Mouse (Mus musculus) left cerebral cortex, postnatal 25 days (tissue): ENCODE results near the gene Whamm. TPM values are rescaled to one million over a fixed set of nuclear protein-coding genes. Genes with fewer than 3 reads are reported as not detected.
A peak's percentile ranks its signal among the peaks of the same experiment; 100 is the strongest.

Source experiments
- DNase-seq, 2 experiments: peaks; one replicate each; pipeline ENCODE4 v3.0.0; 2022; ENCODE audit warnings: low spot score in 2 of 2, mixed read lengths in 1 of 2
- intact Hi-C: fragments of 180-260 bp; cut with DNase I; formaldehyde crosslinking; loops from one replicate; pipeline ENCODE4 v1.15.1; 2025
- total RNA-seq, 2 experiments: library from RNA; stranded (reverse); gene quantifications; 2 replicates each; pipeline ENCODE4 v1.2.3; 2021

The Whamm gene
- total RNA-seq, 2 experiments from 2014 or later: 13.7 to 15.8 TPM

DNA sequence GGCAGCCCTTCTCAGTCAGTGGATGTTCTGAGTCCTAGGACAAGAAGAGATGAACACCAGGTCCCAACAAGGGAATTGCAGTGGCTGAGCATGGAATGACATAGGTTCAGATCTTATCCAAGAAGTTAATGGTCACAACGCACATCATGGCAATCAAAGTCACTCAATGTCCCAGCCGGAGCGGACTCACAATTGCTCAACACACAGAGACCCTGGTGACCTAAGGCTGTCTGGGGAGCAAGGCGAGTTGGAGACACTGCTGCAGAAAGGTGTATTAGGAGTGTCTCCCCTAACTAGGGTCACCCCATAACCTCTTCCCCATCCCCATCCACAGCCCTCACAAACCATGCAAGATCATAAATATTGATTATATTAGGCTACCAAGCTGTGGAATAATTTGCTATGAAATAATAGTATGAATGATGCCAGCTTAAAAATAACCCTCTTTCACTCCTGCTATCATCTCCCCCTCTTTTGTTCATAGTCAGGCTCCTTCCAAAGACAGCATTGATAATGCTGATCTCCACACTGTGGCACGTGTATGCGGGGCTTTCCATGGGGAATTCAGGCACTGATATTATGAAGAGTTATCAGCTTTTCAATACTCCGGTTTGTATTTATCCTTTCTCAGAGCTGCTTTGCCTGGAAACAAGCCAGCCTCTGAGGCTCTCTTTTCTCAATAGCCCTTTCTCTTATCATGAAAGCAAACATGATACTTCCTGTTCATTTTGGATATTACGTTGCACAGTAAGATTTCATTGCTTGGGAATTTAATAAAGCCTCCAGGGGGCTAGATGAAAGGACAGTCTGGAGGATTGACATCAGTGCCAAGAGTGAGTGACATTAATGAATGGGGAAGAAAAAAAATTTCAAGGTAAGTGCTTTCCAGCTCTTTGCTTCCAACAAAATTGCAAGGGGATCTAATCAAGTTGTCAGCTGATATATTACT lies 10.7 kb upstream of the Whamm start:
- intact Hi-C loops: no loop called here
- DNase-seq: no peak

GRCm38 (mm10) chr7:81561211-81561610 lies 9.9 kb upstream of the Whamm start:
- no peak for DNase-seq
- intact Hi-C loops: no loop called here

DNA sequence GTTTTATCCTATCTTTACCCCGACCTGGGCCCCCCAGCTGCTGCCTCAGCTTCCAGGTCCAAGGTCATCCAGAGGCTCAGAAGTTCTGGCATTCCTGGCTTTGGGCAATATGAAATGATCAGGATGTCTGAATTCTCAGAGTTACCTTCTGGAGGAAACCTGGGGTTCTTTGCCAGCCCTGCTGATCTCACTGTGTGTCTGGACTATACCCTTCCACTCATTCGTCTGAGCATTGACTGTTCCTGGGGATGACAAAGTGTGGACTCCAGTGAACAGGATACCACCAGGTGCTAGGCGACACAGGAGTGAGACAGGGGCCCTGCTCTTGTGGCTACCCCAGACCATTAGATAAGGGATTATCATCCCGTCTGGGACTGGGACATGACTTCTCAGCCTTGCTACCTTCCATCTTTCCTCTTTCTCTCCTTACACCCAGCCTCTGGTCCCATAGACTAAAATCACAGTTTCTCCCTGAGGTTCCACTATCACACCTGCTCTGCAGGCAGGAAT lies 7.5 kb upstream of the Whamm start:
- no peak for DNase-seq
- intact Hi-C loops: no loop called here

DNA sequence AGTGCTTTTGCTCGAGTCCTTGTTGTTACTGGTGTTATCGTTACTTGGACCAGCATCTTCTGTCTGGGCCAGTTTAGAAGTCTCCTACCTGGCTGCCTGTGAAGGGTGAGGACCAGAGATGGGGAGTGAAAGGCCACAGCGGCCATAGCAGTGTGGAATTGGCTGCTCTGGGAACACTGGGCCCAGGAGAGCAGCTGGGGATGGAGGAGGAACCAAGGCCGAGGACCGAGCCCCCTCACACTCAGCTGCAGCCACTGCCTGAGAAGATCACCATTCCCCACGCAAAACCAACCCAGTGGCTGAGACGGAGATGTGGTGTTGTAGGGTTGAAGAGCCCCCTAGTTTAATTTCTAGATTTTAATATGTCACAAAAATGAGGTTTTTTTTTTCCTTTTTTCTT lies 6.3 kb upstream of the Whamm start:
- no peak for DNase-seq
- intact Hi-C loops: no loop called here

DNA sequence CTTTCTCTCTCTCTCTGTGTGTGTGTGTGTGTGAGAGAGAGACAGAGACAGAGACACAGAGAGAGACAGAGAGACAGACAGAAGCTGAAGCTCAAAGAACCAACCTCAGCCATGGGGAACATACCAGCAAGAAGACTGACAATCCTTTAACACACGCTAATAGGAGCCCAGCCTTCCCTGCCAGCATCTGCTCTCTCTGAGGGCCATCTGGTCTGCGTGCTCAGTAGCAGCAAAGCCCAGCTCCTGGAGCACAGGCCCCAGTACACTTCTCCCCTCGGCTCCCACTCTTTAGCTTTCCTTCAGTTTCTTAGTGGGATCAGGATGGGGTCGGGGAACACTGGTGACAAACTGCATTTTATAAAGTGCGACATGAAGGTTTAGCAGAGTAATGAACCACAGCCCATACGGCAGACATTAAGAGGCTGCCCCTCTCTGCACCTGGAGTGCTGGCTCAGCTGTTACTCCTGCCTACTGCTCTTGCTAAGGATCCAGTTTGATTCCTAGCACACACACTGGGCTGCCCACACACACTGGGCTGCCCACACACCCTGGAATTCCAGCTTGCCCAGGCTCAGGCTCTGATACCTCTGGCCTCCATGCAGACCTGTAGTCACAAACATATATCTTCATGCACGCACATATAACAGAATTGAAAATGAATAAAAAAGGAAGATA lies 5.5 kb upstream of the Whamm start:
- intact Hi-C loops: no loop called here
- peak; percentile 32 to 58 for DNase-seq

GRCm38 (mm10) chr7:81566332-81566731 lies 4.7 kb upstream of the Whamm start:
- DNase-seq: no peak
- intact Hi-C loops: no loop called here

DNA sequence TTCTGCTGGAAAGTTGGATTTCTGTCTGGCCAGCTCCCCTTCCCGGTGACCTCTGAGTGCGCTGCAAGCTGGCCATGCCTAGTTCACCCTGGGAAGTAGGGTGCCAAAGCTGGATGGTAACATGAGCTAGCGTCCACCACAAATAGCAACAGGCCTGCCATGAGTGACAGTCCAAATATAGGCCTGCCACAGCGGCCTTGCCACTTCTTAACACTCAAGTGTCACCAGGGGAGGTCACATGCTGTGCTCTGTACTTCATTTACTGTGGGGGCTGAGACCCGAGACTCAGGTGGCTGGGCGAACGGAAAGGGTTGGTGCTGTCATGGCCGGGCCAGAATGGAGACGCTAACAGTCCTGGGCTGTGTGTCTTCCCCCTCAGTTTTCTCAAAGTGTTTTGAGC lies 4.2 kb upstream of the Whamm start, which contains the start of gene Fsd2:
TSS of gene Fsd2 (minus strand) at position 53 of the 400 bp plus-strand sequence.
- DNase-seq: no peak
- intact Hi-C loops: no loop called here

GRCm38 (mm10) chr7:81567396-81567795 lies 3.7 kb upstream of the Whamm start:
- intact Hi-C loops: no loop called here
- no peak for DNase-seq

DNA sequence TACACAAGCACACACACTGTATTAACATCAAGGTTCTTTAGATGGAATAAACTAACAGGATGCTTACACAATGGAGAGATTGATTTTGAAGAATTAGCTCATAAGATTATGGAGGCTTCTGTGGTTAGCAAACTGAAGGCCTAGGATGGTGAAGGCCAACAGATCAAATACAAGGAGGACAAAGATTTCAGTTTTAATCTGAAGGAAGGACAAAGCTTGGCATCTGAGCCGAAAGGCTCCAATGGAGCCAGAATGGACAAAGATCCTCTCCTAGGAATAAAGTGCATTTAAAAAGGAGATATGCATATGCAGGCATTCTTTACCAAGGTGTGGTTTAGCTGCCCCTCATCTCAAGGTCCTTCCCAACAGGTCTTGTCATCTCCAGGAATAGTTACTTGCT lies 1.2 kb upstream of the Whamm start:
- intact Hi-C loops: loop anchor here (2.0 to 10.0 kb wide), 5 partner anchors 47 to 405 kb away; partner anchors contain the start of genes Ap3b2, Cpeb1 and Rps17
- no peak for DNase-seq

GRCm38 (mm10) chr7:81570271-81570670 lies 795 bp upstream of the Whamm start:
- intact Hi-C loops: loop anchor here (2.0 to 10.0 kb wide), 5 partner anchors 47 to 405 kb away; partner anchors contain the start of genes Ap3b2, Cpeb1 and Rps17
- no peak for DNase-seq

DNA sequence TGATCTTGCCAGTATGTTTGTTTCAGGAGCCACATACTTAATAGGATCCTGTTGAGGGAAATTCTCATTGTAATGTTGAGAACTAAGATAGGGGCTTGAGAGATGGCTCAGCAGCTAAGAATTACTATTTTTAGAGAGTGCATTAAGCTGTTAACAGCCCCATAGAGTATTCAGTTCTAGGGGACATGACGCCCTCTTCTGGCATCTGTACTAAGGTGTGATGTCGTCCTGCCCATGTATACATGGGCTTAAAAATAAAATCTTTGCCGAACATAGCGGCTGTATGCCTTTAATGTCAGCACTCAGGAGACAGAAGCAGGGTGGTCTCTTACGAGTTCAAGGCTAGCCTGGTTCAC lies 336 bp upstream of the Whamm start:
- DNase-seq: no peak
- intact Hi-C loops: loop anchor here (2.0 to 10.0 kb wide), 5 partner anchors 48 to 406 kb away; partner anchors contain the start of genes Ap3b2, Cpeb1 and Rps17

DNA sequence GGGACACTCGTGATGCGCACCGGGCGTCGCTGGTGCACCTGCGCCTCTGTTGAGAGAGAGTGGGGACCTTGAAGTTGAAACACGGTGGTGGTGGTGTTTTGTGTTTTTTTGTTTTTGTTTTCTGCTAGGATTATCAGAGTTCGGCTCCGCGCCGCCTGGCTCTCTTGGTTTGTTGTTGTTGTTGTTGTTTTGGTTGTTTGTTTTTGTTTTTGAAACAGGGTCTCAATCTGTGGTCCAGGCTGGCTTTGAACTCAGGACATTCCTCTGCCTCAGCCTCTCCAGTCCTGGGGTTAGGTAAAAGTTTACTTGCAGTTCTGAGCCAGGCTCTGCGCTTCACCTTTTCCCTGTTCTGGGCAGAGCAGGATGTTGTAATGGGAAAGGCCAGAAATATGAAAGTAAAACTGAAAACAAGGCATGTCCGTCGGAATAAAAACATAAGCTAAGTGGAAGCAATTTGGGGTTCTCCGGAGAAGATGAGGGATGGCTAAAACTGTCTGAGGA lies 925 bp downstream of the Whamm start:
- intact Hi-C loops: loop anchor here (2.0 to 10.0 kb wide), 5 partner anchors 49 to 407 kb away; partner anchors contain the start of genes Ap3b2, Cpeb1 and Rps17

GRCm38 (mm10) chr7:81572610-81573268 lies 1.7 kb downstream of the Whamm start:
- DNase-seq: no peak
- intact Hi-C loops: loop anchor here (10.0 kb wide), 1 partner anchor 408 kb away; no protein-coding TSS in a partner anchor

More for the DNA sequence above, 925 bp downstream of the Whamm start:
- no peak for DNase-seq

GRCm38 (mm10) chr7:81573397-81573796 lies 2.3 kb downstream of the Whamm start:
- intact Hi-C loops: loop anchor here (10.0 kb wide), 1 partner anchor 409 kb away; no protein-coding TSS in a partner anchor
- peak in 1 of 2 experiments; percentile 32 for DNase-seq

GRCm38 (mm10) chr7:81573821-81574220 lies 2.8 kb downstream of the Whamm start:
- intact Hi-C loops: loop anchor here (10.0 kb wide), 1 partner anchor 409 kb away; no protein-coding TSS in a partner anchor
- DNase-seq: no peak

GRCm38 (mm10) chr7:81575606-81576005 lies 4.5 kb downstream of the Whamm start:
- no peak for DNase-seq
- intact Hi-C loops: loop anchor here (5.0 to 10.0 kb wide), 2 partner anchors 202 to 411 kb away; no protein-coding TSS in a partner anchor

DNA sequence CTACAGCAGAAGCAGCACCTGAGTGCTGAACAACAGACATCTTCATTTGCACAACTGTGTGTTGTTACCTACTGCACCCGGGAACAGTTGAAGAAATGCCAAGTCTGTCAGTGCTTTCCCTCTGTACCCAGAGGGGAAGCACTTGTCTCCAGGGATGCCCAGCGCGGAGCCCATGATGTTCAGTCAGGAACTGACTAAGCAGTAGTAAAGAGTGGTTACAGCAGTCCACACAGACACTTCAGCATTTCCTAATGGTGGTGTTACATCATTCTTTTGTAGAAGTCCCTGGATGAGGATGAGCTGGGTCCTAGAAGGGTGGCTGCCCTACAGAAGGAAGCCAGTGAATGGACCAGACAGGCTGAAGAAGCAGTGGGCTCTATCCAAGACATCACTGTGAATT lies 6.8 kb downstream of the Whamm start:
- intact Hi-C loops: loop anchor here (5.0 to 10.0 kb wide), 2 partner anchors 199 to 413 kb away; no protein-coding TSS in a partner anchor
- DNase-seq: no peak

- no peak for DNase-seq
- intact Hi-C loops: loop anchor here (5.0 to 10.0 kb wide), 2 partner anchors 199 to 414 kb away; no protein-coding TSS in a partner anchor
Observed at GRCm38 (mm10) chr7:81578413-81578812, 7.3 kb downstream of the Whamm start.

DNA sequence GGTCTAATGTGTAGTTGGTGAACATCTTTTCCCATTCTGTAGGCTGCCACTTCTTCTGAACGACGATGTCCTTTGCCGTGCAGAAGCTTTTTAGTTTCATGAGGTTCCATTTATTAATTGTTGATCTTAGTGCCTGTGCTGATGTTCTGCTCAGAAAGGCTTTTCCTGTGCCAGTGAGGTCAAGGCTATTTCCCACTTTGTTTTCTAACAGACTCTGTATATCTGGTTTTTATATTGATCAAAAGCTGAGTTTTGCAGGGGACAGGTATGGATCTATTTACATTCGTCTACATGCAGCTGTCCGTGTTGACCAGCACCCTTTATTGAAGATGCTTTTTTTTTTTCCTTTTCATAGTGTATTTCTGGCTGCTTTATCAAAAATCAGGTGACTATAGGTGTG lies 8.2 kb downstream of the Whamm start:
- intact Hi-C loops: loop anchor here (5.0 to 10.0 kb wide), 2 partner anchors 198 to 415 kb away; no protein-coding TSS in a partner anchor
- DNase-seq: no peak
